Mouse (Mus musculus) kidney, embryonic 14.5 days (tissue): Measurements from ENCODE around the gene Ssna1. TPM values are rescaled to one million over a fixed set of nuclear protein-coding genes. Genes with fewer than 3 reads are reported as not detected.

Experiments
- ATAC-seq: fragments of 200-750 bp; cut with Nextera tagmentation; 2 replicates; pipeline ENCODE4 v1.8.0; 2017; ENCODE audit warnings: moderate number of reproducible peaks, mild to moderate bottlenecking, moderate TSS enrichment, moderate library complexity; ENCODE audit not compliant: low FRiP score, low TSS enrichment
- H3K27ac ChIP-seq: fragments of 300-500 bp; sonication (generic); 2 replicates; pipeline ENCODE4 v1.5.1; 2014; ENCODE audit warnings: low read depth, mild to moderate bottlenecking, low read length, moderate library complexity, mixed read lengths
- H3K27me3 ChIP-seq: fragments of 300-500 bp; sonication (generic); 2 replicates; pipeline ENCODE4 v1.6.1; 2014; ENCODE audit warnings: mild to moderate bottlenecking, low read length; ENCODE audit not compliant: control insufficient read depth, insufficient read depth
- H3K36me3 ChIP-seq: fragments of 300-500 bp; sonication (generic); 2 replicates; pipeline ENCODE4 v1.6.1; 2014; ENCODE audit warnings: low read length, mixed read lengths; ENCODE audit not compliant: control insufficient read depth, insufficient read depth
- H3K4me1 ChIP-seq: fragments of 300-500 bp; sonication (generic); 2 replicates; pipeline ENCODE4 v1.6.1; 2014; ENCODE audit warnings: low read length, mixed read lengths; ENCODE audit not compliant: control insufficient read depth, insufficient read depth
- H3K4me2 ChIP-seq: fragments of 300-500 bp; sonication (generic); replicated peaks from 2 replicates; pipeline ENCODE4 v1.6.1; 2014; ENCODE audit warnings: low read depth, mild to moderate bottlenecking, low read length
- H3K4me3 ChIP-seq: fragments of 300-500 bp; sonication (generic); 2 replicates; pipeline ENCODE4 v1.5.1; 2014; ENCODE audit warnings: mild to moderate bottlenecking, low read length
- H3K9ac ChIP-seq: fragments of 300-500 bp; sonication (generic); 2 replicates; pipeline ENCODE4 v1.6.1; 2014; ENCODE audit warnings: low read depth, mild to moderate bottlenecking, low read length, moderate library complexity
- H3K9me3 ChIP-seq: fragments of 300-500 bp; sonication (generic); 2 replicates; pipeline ENCODE4 v1.6.1; 2016; ENCODE audit warnings: low read length; ENCODE audit not compliant: control insufficient read depth
- WGBS: fragments of 180-500 bp; shearing (Covaris S2); extraction: QIAGEN DNeasy Blood & Tissue Kit; methylation state at CpG from one replicate; pipeline ENCODE4 v1.1.7; 2014; 5-methylcytosine and 5-hydroxymethylcytosine counted together
- polyA plus RNA-seq: library from polyadenylated mRNA; unstranded; fragments of >200 nt; fragmentation: Nextera tagmentation; extraction: Ambion mirVana; gene quantifications from 2 replicates; pipeline ENCODE4 v1.2.1, GENCODE M21; 2014

Gene Ssna1
- polyA plus RNA-seq, 1 experiment from 2014 or later: 212 TPM

DNA sequence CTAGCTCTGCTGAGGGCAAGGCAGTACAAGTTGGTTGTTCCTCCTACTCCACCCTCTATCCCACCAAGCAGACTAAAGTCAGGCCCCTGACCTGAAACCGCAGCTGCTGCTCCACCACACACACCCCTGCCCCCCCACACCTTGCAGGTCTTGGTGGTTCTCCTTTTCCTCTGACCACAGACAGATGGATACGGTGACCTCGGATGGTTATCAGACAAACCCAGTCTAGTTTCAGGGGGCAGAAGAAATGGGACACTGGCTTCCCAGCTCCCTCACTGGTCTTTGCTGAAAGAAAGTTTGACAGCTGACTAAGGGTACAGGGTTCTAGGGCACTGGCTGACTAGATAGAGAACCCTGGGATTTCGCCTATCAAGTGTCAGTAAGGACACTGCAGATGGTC lies 38.8 kb downstream of the Ssna1 start:
- Histone ChIP-seq H3K9me3 (no peaks in the 10 kb centered on the region), H3K36me3 (no peaks in the 10 kb centered on the region), H3K4me3 (no peak overlapping the region), H3K9ac (no peak overlapping the region), H3K4me1 (no peaks in the 10 kb centered on the region), H3K4me2 (no peak overlapping the region), H3K27ac (no peak overlapping the region), H3K27me3 (no peaks in the 10 kb centered on the region)
- WGBS: 85% methylated on average over 4 of the region's 4 CpGs
- no peak for ATAC-seq

DNA sequence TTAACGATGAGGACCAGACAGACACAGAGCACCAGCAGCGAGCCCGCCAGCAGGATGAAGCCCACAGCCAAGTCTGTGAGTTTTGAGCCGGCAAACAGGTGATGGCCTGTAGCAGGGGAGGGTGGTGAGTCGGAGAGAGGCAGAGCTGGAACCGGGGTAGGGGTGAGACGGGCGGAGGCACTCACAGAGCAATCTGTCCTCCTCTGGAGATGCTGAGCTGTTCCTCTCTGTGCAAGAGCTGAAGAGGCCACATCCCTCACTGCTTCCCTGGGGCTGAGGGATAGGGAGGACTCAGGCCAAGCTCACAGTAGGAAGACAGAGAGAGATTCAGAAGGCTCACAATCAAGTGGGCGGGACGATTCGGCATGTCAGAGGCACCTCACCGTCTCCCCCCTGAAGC lies 41.2 kb downstream of the Ssna1 start:
- Histone ChIP-seq H3K27ac (no peak overlapping the region), H3K36me3 (no peaks in the 10 kb centered on the region), H3K4me3 (no peak overlapping the region), H3K9me3 (no peaks in the 10 kb centered on the region), H3K9ac (no peak overlapping the region), H3K4me1 (peaks cover 5% of the 10 kb centered on the region; the same call in 1 of the 2 replicates), H3K4me2 (no peak overlapping the region), H3K27me3 (no peaks in the 10 kb centered on the region)
- no peak for ATAC-seq
- WGBS: 57% methylated on average over 12 of the region's 12 CpGs

DNA sequence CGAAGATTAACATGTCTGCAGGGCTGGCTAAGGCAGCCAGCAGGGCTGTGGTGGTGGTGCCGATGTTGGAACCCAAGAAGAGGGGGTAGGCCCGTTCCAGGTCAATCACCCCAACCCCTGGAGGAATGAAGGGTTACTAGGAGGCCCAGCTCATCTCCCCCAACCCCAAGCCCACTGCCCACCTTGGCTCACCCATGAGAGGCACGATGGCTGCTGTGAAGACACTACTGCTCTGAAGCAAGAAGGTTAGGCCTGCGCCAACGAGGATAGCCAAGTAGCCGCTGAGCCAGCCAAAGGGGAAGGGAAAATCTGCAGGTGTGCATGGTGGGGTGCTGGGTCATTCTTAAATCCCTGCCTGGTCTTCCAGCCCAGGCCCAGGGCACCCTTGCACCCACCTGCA lies 41.7 kb downstream of the Ssna1 start:
- H3K36me3 ChIP-seq: no peaks in the 10 kb centered on the region
- H3K4me2 ChIP-seq: no peak overlapping the region
- no peak overlapping the region for H3K4me3 ChIP-seq
- no peaks in the 10 kb centered on the region for H3K27me3 ChIP-seq
- H3K4me1 ChIP-seq: peaks cover 9% of the 10 kb centered on the region; the same call in 1 of the 2 replicates
- WGBS: 86% methylated on average over 7 of the region's 7 CpGs
- no peak for ATAC-seq
- H3K9ac ChIP-seq: no peak overlapping the region
- H3K9me3 ChIP-seq: no peaks in the 10 kb centered on the region
- no peak overlapping the region for H3K27ac ChIP-seq

DNA sequence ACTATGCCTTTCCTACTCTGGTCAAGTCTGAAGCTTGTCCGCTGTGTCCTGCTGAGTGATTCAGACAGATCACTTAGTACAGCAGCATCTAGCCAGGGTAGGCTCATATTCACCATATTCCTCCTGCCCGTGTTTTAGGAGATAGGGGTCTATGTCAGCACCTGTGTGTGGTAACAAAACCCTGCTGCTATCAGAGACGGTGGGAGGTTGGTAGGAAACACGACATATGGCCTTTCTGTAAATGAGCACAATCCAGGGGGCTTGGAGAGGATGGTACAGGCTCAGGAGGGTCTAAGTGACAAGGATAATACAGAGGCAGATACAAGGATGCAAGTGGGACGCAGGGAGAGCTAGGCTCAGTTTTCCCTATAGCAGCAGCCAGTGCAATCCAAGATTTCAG lies 42.7 kb downstream of the Ssna1 start:
- Histone ChIP-seq H3K4me3 (no peak overlapping the region), H3K4me2 (no peak overlapping the region), H3K27me3 (no peaks in the 10 kb centered on the region), H3K36me3 (no peaks in the 10 kb centered on the region), H3K27ac (no peak overlapping the region), H3K9ac (no peak overlapping the region), H3K9me3 (no peaks in the 10 kb centered on the region), H3K4me1 (peaks cover 12% of the 10 kb centered on the region; the same call in 1 of the 2 replicates)
- ATAC-seq: no peak
- 78% methylated on average over 5 of the region's 5 CpGs for WGBS

DNA sequence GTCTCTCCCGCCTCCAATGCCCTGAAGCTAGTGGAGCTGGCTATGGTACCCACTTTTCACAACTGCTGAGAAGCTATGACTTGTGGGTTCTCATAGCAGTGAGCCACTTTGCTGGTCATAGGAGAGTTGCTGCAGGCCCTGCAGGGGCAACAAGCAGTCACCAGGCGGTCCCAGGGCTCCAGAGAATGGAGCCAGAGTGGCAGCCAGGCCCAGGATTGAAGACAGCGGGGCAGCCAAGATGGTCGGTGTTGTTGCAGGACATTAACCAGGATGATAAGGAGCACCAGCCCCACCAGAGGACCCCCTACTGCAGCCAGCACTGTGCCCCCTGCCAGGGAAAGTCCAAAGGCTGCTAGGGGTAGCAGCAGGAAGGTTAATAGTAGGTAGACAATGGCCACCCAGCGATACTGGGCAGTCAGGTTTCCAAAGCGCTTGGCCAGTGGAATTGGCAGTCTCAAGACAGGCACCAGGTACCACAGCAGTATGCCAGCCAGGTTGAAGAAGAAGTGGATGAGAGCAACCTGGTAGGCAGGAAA lies 43.2 kb downstream of the Ssna1 start:
- no peaks in the 10 kb centered on the region for H3K36me3 ChIP-seq
- no peaks in the 10 kb centered on the region for H3K9me3 ChIP-seq
- no peak overlapping the region for H3K9ac ChIP-seq
- H3K4me1 ChIP-seq: peaks cover 12% of the 10 kb centered on the region; the same call in 1 of the 2 replicates
- H3K4me2 ChIP-seq: no peak overlapping the region
- no peak for ATAC-seq
- no peak overlapping the region for H3K4me3 ChIP-seq
- no peaks in the 10 kb centered on the region for H3K27me3 ChIP-seq
- H3K27ac ChIP-seq: no peak overlapping the region
- WGBS: 68% methylated on average over 6 of the region's 6 CpGs

DNA sequence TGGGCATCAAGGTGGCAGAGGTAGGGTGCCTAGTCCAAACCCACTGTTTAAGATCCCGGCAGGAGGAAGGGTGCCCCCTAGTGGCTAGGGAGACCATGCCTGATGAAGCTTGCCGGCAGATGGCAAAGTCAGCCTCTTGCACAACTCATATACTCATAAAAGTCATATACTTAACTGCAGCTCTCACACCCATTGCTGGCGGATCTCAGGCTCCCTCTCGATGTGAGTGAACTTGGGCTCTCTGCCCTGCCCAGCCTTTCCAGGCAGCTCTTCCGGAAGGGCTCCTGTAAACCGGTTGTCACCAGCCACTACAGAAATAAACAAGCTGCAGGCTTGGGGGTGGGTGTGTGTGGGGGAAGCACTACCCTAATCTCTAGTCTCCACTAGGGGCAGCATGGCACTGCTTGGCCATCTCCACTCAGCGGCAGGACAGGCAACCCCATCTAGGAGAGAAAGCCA lies 43.8 kb downstream of the Ssna1 start:
- H3K4me3 ChIP-seq: peak overlapping the region; percentile 16
- H3K9me3 ChIP-seq: no peaks in the 10 kb centered on the region
- 1% methylated on average over 7 of the region's 7 CpGs for WGBS
- no peaks in the 10 kb centered on the region for H3K36me3 ChIP-seq
- H3K4me2 ChIP-seq: peak overlapping the region; percentile 31
- ATAC-seq: peak; percentile 18; the same call in 1 of the 2 replicates
- H3K27ac ChIP-seq: peak overlapping the region; percentile 57
- H3K27me3 ChIP-seq: no peaks in the 10 kb centered on the region
- H3K4me1 ChIP-seq: peaks cover 15% of the 10 kb centered on the region
- H3K9ac ChIP-seq: no peak overlapping the region

DNA sequence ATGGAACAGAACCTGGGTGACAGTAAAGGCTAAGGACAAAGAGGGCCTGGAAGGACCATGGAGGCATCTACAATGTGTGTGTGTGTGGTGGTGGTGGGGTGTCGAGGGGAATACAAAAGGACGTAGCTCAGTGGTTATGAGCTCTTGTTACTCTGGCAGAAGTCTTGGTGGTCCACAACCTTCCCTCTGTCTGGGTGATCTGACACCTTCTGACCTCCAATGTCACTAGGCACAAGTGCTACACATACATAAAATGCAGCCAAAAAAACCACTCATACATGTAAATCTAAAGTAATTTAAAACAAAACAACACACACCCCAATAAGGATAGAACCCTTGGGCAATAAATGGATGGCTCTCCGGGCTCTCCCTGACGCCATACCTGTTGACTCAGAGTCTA lies 44.8 kb downstream of the Ssna1 start:
- Histone ChIP-seq H3K4me1 (peaks cover 18% of the 10 kb centered on the region), H3K27ac (no peak overlapping the region), H3K4me2 (no peak overlapping the region), H3K36me3 (0 out of 2 replicates have a peak, but pooled peaks cover 3% of the 10 kb centered on the region), H3K4me3 (no peak overlapping the region), H3K27me3 (no peaks in the 10 kb centered on the region), H3K9me3 (no peaks in the 10 kb centered on the region), H3K9ac (no peak overlapping the region)
- ATAC-seq: no peak
- WGBS: 88% methylated on average over 4 of the region's 4 CpGs

DNA sequence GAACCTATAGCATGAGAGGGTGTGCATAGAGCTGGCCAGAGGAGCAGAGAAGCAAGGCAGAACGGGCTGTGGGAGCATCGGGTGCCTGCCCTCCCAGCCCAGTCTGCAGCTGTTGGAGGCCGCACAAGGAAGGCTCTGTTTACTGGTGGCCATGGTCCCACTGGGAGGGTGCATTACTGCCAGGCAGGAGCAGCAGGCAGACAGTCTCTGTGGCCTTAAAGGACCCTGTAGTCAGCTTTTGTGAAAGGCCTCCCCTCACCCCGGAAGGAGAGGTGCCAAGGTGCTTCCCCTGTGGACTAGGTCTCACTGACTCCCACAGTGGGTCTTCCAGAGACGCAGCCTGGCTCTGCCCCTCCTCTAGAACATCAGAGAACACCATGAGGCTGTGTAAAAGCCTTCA lies 45.4 kb downstream of the Ssna1 start:
- Histone ChIP-seq H3K4me3 (no peak overlapping the region), H3K27me3 (no peaks in the 10 kb centered on the region), H3K4me1 (peaks cover 18% of the 10 kb centered on the region), H3K4me2 (no peak overlapping the region), H3K27ac (no peak overlapping the region), H3K9ac (no peak overlapping the region), H3K9me3 (no peaks in the 10 kb centered on the region), H3K36me3 (peaks cover 4% of the 10 kb centered on the region; the same call in 1 of the 2 replicates)
- ATAC-seq: no peak
- WGBS: 86% methylated on average over 5 of the region's 5 CpGs

DNA sequence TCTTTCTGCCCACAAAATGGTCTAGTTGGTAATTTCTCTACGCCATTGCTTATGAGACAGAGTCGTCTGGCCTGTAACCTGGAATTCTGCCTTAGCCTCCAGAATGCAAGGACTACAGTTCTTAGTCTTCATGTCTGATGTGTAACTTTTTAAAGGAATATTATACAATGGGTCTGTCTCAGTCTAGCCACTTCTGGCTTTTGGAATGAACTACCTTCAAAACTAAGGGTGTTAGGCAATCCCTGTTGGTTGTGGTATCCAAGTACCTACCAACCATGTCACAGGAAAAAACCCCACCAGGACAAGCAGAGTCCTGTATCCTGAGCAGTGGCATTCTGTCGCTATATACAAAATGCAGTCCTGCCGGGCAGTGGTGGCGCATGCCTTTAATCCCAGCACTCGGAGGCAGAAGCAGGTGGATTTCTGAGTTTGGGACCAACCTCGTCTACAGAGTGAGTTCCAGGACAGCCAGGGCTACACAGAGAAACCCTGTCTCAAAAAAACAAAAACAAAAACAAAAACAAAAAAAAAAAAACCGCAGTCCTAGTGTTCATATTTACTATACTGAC lies 46.3 kb downstream of the Ssna1 start:
- H3K27ac ChIP-seq: peak overlapping the region; percentile 97
- no peaks in the 10 kb centered on the region for H3K9me3 ChIP-seq
- no peak for ATAC-seq
- peaks cover 11% of the 10 kb centered on the region; the same call in 1 of the 2 replicates for H3K36me3 ChIP-seq
- no peaks in the 10 kb centered on the region for H3K27me3 ChIP-seq
- WGBS: 79% methylated on average over 8 of the region's 8 CpGs
- H3K4me2 ChIP-seq: peak overlapping the region; percentile 52; the same call in 1 of the 2 replicates
- peak overlapping the region; percentile 86; the same call in 1 of the 2 replicates for H3K4me3 ChIP-seq
- H3K9ac ChIP-seq: peak overlapping the region; percentile 70; the same call in 1 of the 2 replicates
- H3K4me1 ChIP-seq: peaks cover 18% of the 10 kb centered on the region
